Mouse (Mus musculus) embryonic facial prominence, embryonic 10.5 days (tissue): ENCODE data around the gene Sh3pxd2a. TPM values are rescaled to one million over a fixed set of nuclear protein-coding genes. Genes with fewer than 3 reads are reported as not detected.

Experiments used
- DNase-seq: peaks from one replicate; pipeline ENCODE4 v3.0.0-alpha.2; 2017; ENCODE audit warnings: low spot score
- H3K27ac ChIP-seq: fragments of 300-500 bp; sonication (generic); replicated peaks from 2 replicates; pipeline ENCODE4 v1.5.1; 2016; ENCODE audit warnings: mild to moderate bottlenecking
- H3K27me3 ChIP-seq: fragments of 300-500 bp; sonication (generic); replicated peaks from 2 replicates; pipeline ENCODE4 v1.6.1; 2016; ENCODE audit warnings: low read depth, mild to moderate bottlenecking; ENCODE audit not compliant: poor library complexity, severe bottlenecking
- H3K36me3 ChIP-seq: fragments of 300-500 bp; sonication (generic); replicated peaks from 2 replicates; pipeline ENCODE4 v1.6.1; 2016; ENCODE audit warnings: mild to moderate bottlenecking, moderate library complexity
- H3K4me1 ChIP-seq: fragments of 300-500 bp; sonication (generic); 2 replicates; pipeline ENCODE4 v1.6.1; 2016
- H3K4me3 ChIP-seq: fragments of 300-500 bp; sonication (generic); 2 replicates; pipeline ENCODE4 v1.5.1; 2016; ENCODE audit warnings: mild to moderate bottlenecking, moderate library complexity
- H3K9me3 ChIP-seq: fragments of 300-500 bp; sonication (generic); 2 replicates; pipeline ENCODE4 v1.6.1; 2016; ENCODE audit warnings: mild to moderate bottlenecking
- WGBS: fragments of 180-500 bp; shearing (Covaris S2); methylation state at CpG from one replicate; pipeline ENCODE4 v1.1.7; 2016; 5-methylcytosine and 5-hydroxymethylcytosine counted together
- polyA plus RNA-seq: library from polyadenylated mRNA; unstranded; fragments of >200 nt; fragmentation: Nextera tagmentation; extraction: Ambion mirVana; gene quantifications from 2 replicates; pipeline ENCODE4 v1.2.1, GENCODE M21; 2016

Gene Sh3pxd2a
- polyA plus RNA-seq, result 2.6 and 2.9 TPM in 2 replicates

GRCm38 (mm10) chr19:47464304-47465241 is at the start of gene Sh3pxd2a:
Sh3pxd2a (minus strand) TSS chr19:47464401.
- Histone ChIP-seq H3K27ac (peak within 1 kb of the TSS; percentile 95), H3K4me1 (peaks cover 51% of the 10 kb centered on the region), H3K36me3 (peaks cover 5% of the 10 kb centered on the region), H3K27me3 (peaks cover 14% of the 10 kb centered on the region), H3K4me3 (peak within 1 kb of the TSS; percentile 90), H3K9me3 (peaks cover 4% of the 10 kb centered on the region; the same call in 1 of the 2 replicates)
- 1% methylated on average over 68 of the region's 70 CpGs for WGBS
- peak; percentile 92 for DNase-seq

DNA sequence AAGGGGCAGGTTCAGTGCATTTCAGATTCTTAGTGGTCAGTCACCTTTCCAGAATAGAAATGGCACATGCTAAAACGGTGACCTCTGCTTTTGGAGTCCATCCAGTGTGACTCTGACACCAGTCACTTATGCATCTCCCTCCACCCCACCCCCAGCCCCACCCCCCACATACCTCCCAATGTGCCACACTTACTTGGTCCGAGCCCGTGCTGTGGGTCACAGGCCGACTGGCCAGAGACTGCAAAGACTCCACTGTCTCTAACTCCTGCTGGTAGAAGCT is 49.4 kb upstream of the Sh3pxd2a start:
- Histone ChIP-seq H3K27ac (no peak overlapping the region), H3K27me3 (no peaks in the 10 kb centered on the region), H3K36me3 (peaks cover 77% of the 10 kb centered on the region), H3K4me3 (no peak overlapping the region), H3K9me3 (no peaks in the 10 kb centered on the region), H3K4me1 (peaks cover 45% of the 10 kb centered on the region)
- WGBS, result 81% methylated on average over 4 of the region's 4 CpGs
- no peak for DNase-seq

DNA sequence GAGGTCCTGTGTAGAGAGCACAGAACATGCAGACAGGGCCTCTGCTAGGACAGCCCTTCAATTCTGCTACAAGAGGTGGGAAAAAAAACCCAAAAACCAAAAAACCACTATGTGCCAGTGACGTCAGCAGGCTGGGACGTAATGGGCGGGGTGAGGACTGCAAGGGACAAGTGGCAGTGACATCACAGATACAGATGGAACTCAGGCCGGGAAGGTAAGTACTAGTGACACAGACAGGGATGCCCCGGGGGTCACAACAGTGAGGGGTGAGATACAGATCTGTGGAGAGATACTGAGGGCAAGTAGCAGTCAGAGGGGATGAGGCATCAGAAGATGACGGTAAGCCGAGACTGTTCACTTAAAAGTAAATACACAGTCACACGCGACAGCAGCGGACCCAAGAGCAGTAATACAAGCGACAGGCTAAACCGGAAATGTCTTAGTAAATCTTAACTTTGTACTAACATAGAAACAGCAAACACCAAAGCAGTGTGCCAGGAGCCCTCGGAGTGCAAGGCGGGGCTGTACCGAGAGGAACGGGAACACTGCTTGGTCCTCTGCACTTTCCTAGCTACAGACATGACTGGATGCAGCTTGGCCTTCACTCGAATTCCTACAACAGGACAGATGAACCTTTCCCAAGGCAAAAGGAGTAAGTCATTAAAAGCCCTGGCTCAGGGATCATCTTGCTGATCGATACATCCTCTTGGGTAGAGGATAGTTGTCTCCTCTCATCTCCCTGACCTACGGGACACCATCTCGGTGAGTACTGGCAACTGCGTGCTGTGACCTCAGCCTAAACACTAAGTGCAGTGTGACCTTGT is 48.8 kb upstream of the Sh3pxd2a start:
- Histone ChIP-seq H3K4me3 (no peak overlapping the region), H3K36me3 (peaks cover 72% of the 10 kb centered on the region), H3K27ac (no peak overlapping the region), H3K27me3 (no peaks in the 10 kb centered on the region), H3K4me1 (peaks cover 45% of the 10 kb centered on the region), H3K9me3 (no peaks in the 10 kb centered on the region)
- WGBS, result 85% methylated on average over 21 of the region's 21 CpGs
- no peak for DNase-seq

DNA sequence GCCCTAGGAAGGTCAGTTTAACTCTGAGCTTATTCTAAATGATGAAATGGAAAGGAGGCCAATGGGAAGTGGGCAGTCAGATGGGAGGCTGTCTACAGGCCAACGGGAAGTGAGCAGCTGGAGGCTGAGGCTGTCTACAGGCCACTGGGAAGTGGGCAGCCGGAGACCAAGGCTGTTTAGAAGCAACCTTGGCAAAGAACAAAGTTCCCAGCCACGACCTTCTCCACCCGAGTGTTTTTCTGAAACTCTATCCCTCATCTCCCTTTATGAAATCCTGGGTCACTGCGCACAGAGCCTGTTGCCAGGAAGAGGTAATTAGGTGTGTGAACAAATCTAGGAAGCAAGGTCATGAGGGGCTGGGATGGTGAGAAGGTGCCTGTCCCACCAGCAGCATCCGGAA is 47.8 kb upstream of the Sh3pxd2a start:
- Histone ChIP-seq H3K9me3 (no peaks in the 10 kb centered on the region), H3K4me3 (no peak overlapping the region), H3K27me3 (no peaks in the 10 kb centered on the region), H3K27ac (0 out of 2 replicates have a peak overlapping the region, but pooled peaks have one; percentile 80), H3K4me1 (peaks cover 48% of the 10 kb centered on the region), H3K36me3 (peaks cover 67% of the 10 kb centered on the region)
- DNase-seq, result no peak
- 58% methylated on average over 6 of the region's 6 CpGs for WGBS

DNA sequence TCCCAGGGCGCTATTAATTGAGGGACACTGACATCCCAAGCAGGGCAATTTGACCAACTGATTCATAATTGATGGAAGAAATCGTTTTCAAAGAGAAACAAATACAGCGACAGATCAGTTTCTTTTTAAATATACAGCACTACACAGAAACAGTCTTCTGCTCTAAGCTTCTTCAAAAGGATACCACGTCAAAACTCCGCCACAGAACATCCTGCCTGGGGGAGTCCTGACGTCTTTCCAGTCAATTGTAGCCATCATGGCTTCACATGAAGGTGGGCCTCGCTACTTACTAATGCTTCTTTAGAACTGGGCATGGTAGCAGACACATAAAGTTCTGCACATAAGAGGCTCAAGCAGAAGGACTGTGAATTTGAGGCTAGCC is 47.1 kb upstream of the Sh3pxd2a start:
- H3K9me3 ChIP-seq, result no peaks in the 10 kb centered on the region
- H3K4me1 ChIP-seq, result peaks cover 48% of the 10 kb centered on the region
- no peak for DNase-seq
- H3K4me3 ChIP-seq, result no peak overlapping the region
- H3K36me3 ChIP-seq, result peaks cover 62% of the 10 kb centered on the region
- peak overlapping the region; percentile 80 for H3K27ac ChIP-seq
- no peaks in the 10 kb centered on the region for H3K27me3 ChIP-seq
- whole genome bisulfite sequencing, result 63% methylated on average over 7 of the region's 7 CpGs

GRCm38 (mm10) chr19:47510473-47511293 is 46.5 kb upstream of the Sh3pxd2a start:
- H3K9me3 ChIP-seq, result no peaks in the 10 kb centered on the region
- 26% methylated on average over 25 of the region's 25 CpGs for WGBS
- peak overlapping the region; percentile 80 for H3K27ac ChIP-seq
- H3K36me3 ChIP-seq, result peaks cover 61% of the 10 kb centered on the region
- H3K4me3 ChIP-seq, result peak overlapping the region; percentile 27; the same call in 1 of the 2 replicates
- H3K27me3 ChIP-seq, result no peaks in the 10 kb centered on the region
- peaks cover 48% of the 10 kb centered on the region for H3K4me1 ChIP-seq
- DNase-seq, result peak; percentile 52

GRCm38 (mm10) chr19:47510135-47510472 is 45.9 kb upstream of the Sh3pxd2a start:
- Histone ChIP-seq H3K4me1 (peaks cover 48% of the 10 kb centered on the region), H3K4me3 (no peak overlapping the region), H3K9me3 (no peaks in the 10 kb centered on the region), H3K27me3 (no peaks in the 10 kb centered on the region), H3K27ac (peak overlapping the region; percentile 80), H3K36me3 (peaks cover 61% of the 10 kb centered on the region)
- DNase-seq, result no peak
- 82% methylated on average over 7 of the region's 7 CpGs for WGBS

GRCm38 (mm10) chr19:47508771-47509281 is 44.6 kb upstream of the Sh3pxd2a start:
- no peak for DNase-seq
- Histone ChIP-seq H3K36me3 (peaks cover 54% of the 10 kb centered on the region), H3K27ac (0 out of 2 replicates have a peak overlapping the region, but pooled peaks have one; percentile 26)

GRCm38 (mm10) chr19:47508191-47508590 is 44.0 kb upstream of the Sh3pxd2a start:
- Histone ChIP-seq H3K36me3 (peaks cover 53% of the 10 kb centered on the region), H3K27me3 (no peaks in the 10 kb centered on the region), H3K4me3 (no peak overlapping the region), H3K9me3 (no peaks in the 10 kb centered on the region), H3K27ac (no peak overlapping the region), H3K4me1 (peaks cover 47% of the 10 kb centered on the region)
- DNase-seq, result no peak
- WGBS, result 83% methylated on average over 3 of the region's 3 CpGs

More at GRCm38 (mm10) chr19:47508771-47509281, 44.6 kb upstream of the Sh3pxd2a start:
- 77% methylated on average over 5 of the region's 5 CpGs for WGBS
- peaks cover 48% of the 10 kb centered on the region for H3K4me1 ChIP-seq
- H3K9me3 ChIP-seq, result no peaks in the 10 kb centered on the region
- no peaks in the 10 kb centered on the region for H3K27me3 ChIP-seq
- H3K4me3 ChIP-seq, result no peak overlapping the region

- no peaks in the 10 kb centered on the region for H3K9me3 ChIP-seq
- no peak overlapping the region for H3K4me3 ChIP-seq
- H3K36me3 ChIP-seq, result peaks cover 52% of the 10 kb centered on the region
- no peaks in the 10 kb centered on the region for H3K27me3 ChIP-seq
- H3K4me1 ChIP-seq, result peaks cover 40% of the 10 kb centered on the region
- 66% methylated on average over 27 of the region's 27 CpGs for WGBS
- H3K27ac ChIP-seq, result no peak overlapping the region
- DNase-seq, result peak; percentile 58
These were observed 43.2 kb upstream of the Sh3pxd2a start for GRCm38 (mm10) chr19:47507128-47508121.

GRCm38 (mm10) chr19:47503625-47504024 is 39.4 kb upstream of the Sh3pxd2a start:
- H3K4me3 ChIP-seq, result no peak overlapping the region
- H3K9me3 ChIP-seq, result no peaks in the 10 kb centered on the region
- no peak for DNase-seq

More at GRCm38 (mm10) chr19:47503625-47504024, 39.4 kb upstream of the Sh3pxd2a start:
- peaks cover 43% of the 10 kb centered on the region for H3K36me3 ChIP-seq
- H3K4me1 ChIP-seq, result peaks cover 19% of the 10 kb centered on the region
- no peak overlapping the region for H3K27ac ChIP-seq
- no peaks in the 10 kb centered on the region for H3K27me3 ChIP-seq
- WGBS, result 67% methylated on average over 4 of the region's 4 CpGs
